Mouse (Mus musculus): ENCODE data around the gene Clec18a.
"Not testable (repeated sequence)": the region's sequence is repeated elsewhere in the genome, so short reads cannot be mapped to it uniquely, and the experiment has no call there.

Clec18a gene

GRCm38 (mm10) chr8:111056158-111056663 is 36.0 kb downstream of the Clec18a start, which contains the start of gene Exosc6:
Gene Exosc6 (plus strand): TSS chr8:111056339.
- DNase-seq (ENCODE audit: low spot score), result peak; percentile 93

GRCm38 (mm10) chr8:111055661-111056060 is 36.6 kb downstream of the Clec18a start:
- DNase-seq (ENCODE audit: low spot score), result no peak

- DNase-seq (ENCODE audit: low spot score), result no peak
Observed at GRCm38 (mm10) chr8:111055031-111055634, 37.1 kb downstream of the Clec18a start.

GRCm38 (mm10) chr8:111053827-111054518 is 38.3 kb downstream of the Clec18a start:
- no peak for DNase-seq (ENCODE audit: low spot score)

GRCm38 (mm10) chr8:111049106-111049505 is 43.1 kb downstream of the Clec18a start:
- no peak for DNase-seq (ENCODE audit: low spot score)

GRCm38 (mm10) chr8:111048694-111049093 is 43.5 kb downstream of the Clec18a start:
- no peak for DNase-seq (ENCODE audit: low spot score)

GRCm38 (mm10) chr8:111044003-111044734 is 48.1 kb downstream of the Clec18a start:
- no peak for DNase-seq (ENCODE audit: low spot score)

GRCm38 (mm10) chr8:111042546-111042945 is 49.7 kb downstream of the Clec18a start:
- no peak for DNase-seq (ENCODE audit: low spot score)

- DNase-seq (ENCODE audit: low spot score), result no peak
Observed at GRCm38 (mm10) chr8:111036591-111036990, 55.6 kb downstream of the Clec18a start.

- DNase-seq (ENCODE audit: low spot score), result no peak
Observed at GRCm38 (mm10) chr8:111034276-111034675, 58.0 kb downstream of the Clec18a start.

- peak; percentile 100 for DNase-seq (ENCODE audit: low spot score)
Observed at GRCm38 (mm10) chr8:111033482-111034215, 58.6 kb downstream of the Clec18a start.

GRCm38 (mm10) chr8:111032916-111033315 is 59.3 kb downstream of the Clec18a start, which contains the start of gene Aars:
Gene Aars (plus strand): TSS chr8:111033144.
- no peak for DNase-seq (ENCODE audit: low spot score)

- no peak for DNase-seq (ENCODE audit: low spot score)
Observed at GRCm38 (mm10) chr8:111031572-111031971, 60.7 kb downstream of the Clec18a start, which contains the start of gene Ddx19b. Gene Ddx19b (minus strand): TSS chr8:111031751.

- DNase-seq (ENCODE audit: low spot score), result no peak
Observed at GRCm38 (mm10) chr8:111030045-111030444, 62.2 kb downstream of the Clec18a start.

- DNase-seq (ENCODE audit: low spot score), result no peak
Observed at GRCm38 (mm10) chr8:111029589-111029988, 62.6 kb downstream of the Clec18a start.

- peak; percentile 91 for DNase-seq (ENCODE audit: low spot score)
Observed at GRCm38 (mm10) chr8:111027391-111027937, 64.8 kb downstream of the Clec18a start.

- not testable (repeated sequence) for DNase-seq (ENCODE audit: low spot score)
Observed at GRCm38 (mm10) chr8:111026609-111027008, 65.6 kb downstream of the Clec18a start.

- not testable (repeated sequence) for DNase-seq (ENCODE audit: low spot score)
Observed at GRCm38 (mm10) chr8:111010230-111010991, 81.8 kb downstream of the Clec18a start.
